Mouse (Mus musculus): ENCODE results near the gene Hist2h2ab.

Gene Hist2h2ab

GRCm38 (mm10) chr3:96262216-96262875, 42.7 kb downstream of the Hist2h2ab start:
- peak; percentile 74 for DNase-seq (ENCODE audit: low spot score)

GRCm38 (mm10) chr3:96262979-96263550, 43.4 kb downstream of the Hist2h2ab start, which contains the start of gene Hist2h4:
TSS of gene Hist2h4 (minus strand) at chr3:96263311.
- DNase-seq (ENCODE audit: low spot score) = peak; percentile 91

DNA sequence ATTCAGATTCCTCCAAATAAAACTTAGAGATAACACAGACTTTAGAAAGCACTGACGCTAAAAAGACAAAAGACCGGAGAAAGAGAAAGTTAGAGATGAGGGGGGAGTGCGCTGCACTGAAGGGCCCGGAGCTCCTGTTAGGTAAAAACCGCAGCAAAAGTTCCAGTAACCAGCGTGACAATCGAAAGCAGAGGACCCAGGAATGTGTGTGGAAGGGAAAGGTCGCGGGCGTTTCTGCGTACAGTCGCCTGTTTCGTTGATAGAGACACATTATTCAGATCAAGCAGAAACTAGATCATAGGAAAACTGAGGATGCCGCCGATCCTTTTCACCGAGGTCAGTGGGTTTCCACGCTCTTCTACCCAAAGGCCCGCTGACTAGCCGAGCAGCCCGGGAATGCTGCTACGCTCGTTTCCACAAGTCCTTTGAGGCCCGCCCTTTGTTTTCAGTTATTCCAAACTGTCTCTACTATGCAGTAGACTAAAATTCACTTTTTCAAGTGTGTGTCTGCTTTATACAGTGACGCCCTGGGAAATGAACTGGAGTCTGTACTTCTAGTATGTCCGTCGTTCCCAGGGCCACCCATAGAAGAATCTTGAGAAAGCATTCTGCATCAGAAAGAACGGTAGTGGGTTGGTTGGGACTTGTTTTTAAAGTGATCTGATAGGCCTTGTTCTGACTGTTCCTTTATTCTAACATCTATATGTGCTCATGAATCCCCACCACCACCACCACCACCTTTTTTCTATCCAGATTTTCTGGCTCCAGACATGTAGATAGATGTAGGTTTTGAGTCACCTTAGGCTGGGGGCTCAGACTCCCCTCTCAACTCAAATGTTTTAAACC, 44.1 kb downstream of the Hist2h2ab start:
- DNase-seq (ENCODE audit: low spot score) = peak; percentile 50

GRCm38 (mm10) chr3:96264404-96264949, 44.8 kb downstream of the Hist2h2ab start:
- no peak for DNase-seq (ENCODE audit: low spot score)

DNA sequence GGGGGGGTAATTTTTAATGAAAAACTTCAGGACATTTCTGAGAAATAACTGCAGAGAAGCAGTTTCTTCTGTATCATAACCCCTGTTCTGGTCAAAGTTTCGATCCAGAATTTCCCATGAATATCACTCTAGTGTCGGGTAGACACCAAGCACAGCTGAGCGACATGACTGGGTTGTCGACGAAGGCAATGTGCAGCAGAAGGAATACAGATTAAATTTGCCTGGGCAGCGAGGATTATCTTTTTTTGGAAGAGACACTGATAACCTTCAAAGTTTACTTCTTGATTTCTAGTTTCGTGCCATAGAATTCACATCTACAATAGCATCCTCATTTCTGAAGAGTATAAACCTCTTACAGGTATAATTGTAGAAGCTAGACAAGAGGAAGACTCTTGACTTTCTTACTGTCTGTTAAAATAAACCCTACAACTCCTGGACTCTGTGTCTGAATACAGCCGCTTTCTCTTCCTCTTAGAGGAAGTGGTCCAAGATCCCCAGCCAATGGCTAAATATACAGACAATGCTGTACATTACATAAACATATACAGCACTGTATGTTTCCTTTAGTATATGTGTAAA, 46.6 kb downstream of the Hist2h2ab start:
- DNase-seq (ENCODE audit: low spot score) = no peak

GRCm38 (mm10) chr3:96267541-96267940, 47.9 kb downstream of the Hist2h2ab start:
- no peak for DNase-seq (ENCODE audit: low spot score)

GRCm38 (mm10) chr3:96268051-96268775, 48.5 kb downstream of the Hist2h2ab start, which contains the start of gene Hist2h3b:
TSS of gene Hist2h3b (plus strand) at chr3:96268654.
- peak; percentile 80 for DNase-seq (ENCODE audit: low spot score)

GRCm38 (mm10) chr3:96268776-96269378, 49.2 kb downstream of the Hist2h2ab start:
- peak; percentile 25 for DNase-seq (ENCODE audit: low spot score)

Data from ovary, postnatal 36 days (tissue).